Mouse (Mus musculus): ENCODE data around the gene Dmac2.

GRCm38 (mm10) chr7:25644136-25644535 is 24.9 kb downstream of the Dmac2 start:
- TF ChIP-seq CTCF (IDR thresholded peaks at IDR 0.05; ENCODE audit: low read depth): no peak
- no peak for TF ChIP-seq EP300 (optimal IDR thresholded peaks at IDR 0.05)
